Mouse (Mus musculus) limb, embryonic 13.5 days (tissue): ENCODE measurements at regions not wholly inside any gene's neighbourhood (a gene's known extent, or its start where the extent isn't known, plus 50 kb on each side); places are given as distances from the start of the nearest gene placed in this dataset.

ENCODE experiments used
- ATAC-seq: fragments of 200-750 bp; cut with Nextera tagmentation; 2 replicates; pipeline ENCODE4 v1.8.0; 2017; ENCODE audit warnings: low read depth, moderate number of reproducible peaks, moderate TSS enrichment; ENCODE audit not compliant: low FRiP score
- H3K27ac ChIP-seq: fragments of 300-500 bp; sonication (generic); 2 replicates; pipeline ENCODE4 v1.5.1; 2015; ENCODE audit warnings: inconsistent platforms, mild to moderate bottlenecking, moderate library complexity
- H3K27me3 ChIP-seq: fragments of 300-500 bp; sonication (generic); 2 replicates; pipeline ENCODE4 v1.6.1; 2015; ENCODE audit warnings: mild to moderate bottlenecking, inconsistent platforms
- H3K36me3 ChIP-seq: fragments of 300-500 bp; sonication (generic); 2 replicates; pipeline ENCODE4 v1.6.1; 2015; ENCODE audit warnings: inconsistent platforms, mild to moderate bottlenecking, moderate library complexity
- H3K4me1 ChIP-seq: fragments of 300-500 bp; sonication (generic); 2 replicates; pipeline ENCODE4 v1.6.1; 2015; ENCODE audit warnings: inconsistent platforms
- H3K4me2 ChIP-seq: fragments of 300-500 bp; sonication (generic); replicated peaks from 2 replicates; pipeline ENCODE4 v1.6.1; 2015; ENCODE audit warnings: inconsistent platforms, mild to moderate bottlenecking, moderate library complexity
- H3K4me3 ChIP-seq: fragments of 300-500 bp; sonication (generic); 2 replicates; pipeline ENCODE4 v1.5.1; 2015; ENCODE audit warnings: moderate library complexity, mild to moderate bottlenecking, inconsistent platforms
- H3K9ac ChIP-seq: fragments of 300-500 bp; sonication (generic); 2 replicates; pipeline ENCODE4 v1.6.1; 2015; ENCODE audit warnings: mild to moderate bottlenecking, inconsistent platforms
- H3K9me3 ChIP-seq: fragments of 300-500 bp; sonication (generic); 2 replicates; pipeline ENCODE4 v1.6.1; 2016; ENCODE audit warnings: inconsistent platforms
- WGBS: fragments of 180-500 bp; shearing (Covaris S2); methylation state at CpG from one replicate; pipeline ENCODE4 v1.1.7; 2015; 5-methylcytosine and 5-hydroxymethylcytosine counted together

- Histone ChIP-seq H3K4me2 (no peak overlapping the region), H3K9me3 (no peaks in the 10 kb centered on the region), H3K4me3 (no peak overlapping the region), H3K27ac (no peak overlapping the region), H3K4me1 (0 out of 2 replicates have a peak, but pooled peaks cover 9% of the 10 kb centered on the region), H3K9ac (no peak overlapping the region), H3K27me3 (no peaks in the 10 kb centered on the region), H3K36me3 (no peaks in the 10 kb centered on the region)
- no peak for ATAC-seq
- 65% methylated on average over 5 of the region's 5 CpGs for WGBS
Measured at GRCm38 (mm10) chr15:68508190-68508589, 2007.5 kb upstream of the Lrrc6 start.

GRCm38 (mm10) chr15:68506093-68506492 is 2005.4 kb upstream of the Lrrc6 start:
- Histone ChIP-seq H3K4me2 (no peak overlapping the region), H3K4me3 (no peak overlapping the region), H3K27me3 (no peaks in the 10 kb centered on the region), H3K27ac (no peak overlapping the region), H3K36me3 (no peaks in the 10 kb centered on the region), H3K9me3 (no peaks in the 10 kb centered on the region), H3K4me1 (0 out of 2 replicates have a peak, but pooled peaks cover 9% of the 10 kb centered on the region), H3K9ac (no peak overlapping the region)
- ATAC-seq, result no peak
- 64% methylated on average over 2 of the region's 2 CpGs for WGBS

- H3K4me2 ChIP-seq, result no peak overlapping the region
- H3K27ac ChIP-seq, result no peak overlapping the region
- no peaks in the 10 kb centered on the region for H3K9me3 ChIP-seq
- no peak overlapping the region for H3K4me3 ChIP-seq
- 84% methylated on average over 2 of the region's 2 CpGs for WGBS
- no peak overlapping the region for H3K9ac ChIP-seq
- no peaks in the 10 kb centered on the region for H3K27me3 ChIP-seq
- no peak for ATAC-seq
- no peaks in the 10 kb centered on the region for H3K36me3 ChIP-seq
- no peaks in the 10 kb centered on the region for H3K4me1 ChIP-seq
Measured at GRCm38 (mm10) chr15:68496438-68496837, 1995.7 kb upstream of the Lrrc6 start.

- Histone ChIP-seq H3K4me1 (no peaks in the 10 kb centered on the region), H3K27ac (no peak overlapping the region), H3K4me3 (no peak overlapping the region), H3K4me2 (no peak overlapping the region), H3K9me3 (no peaks in the 10 kb centered on the region), H3K9ac (no peak overlapping the region), H3K27me3 (no peaks in the 10 kb centered on the region), H3K36me3 (no peaks in the 10 kb centered on the region)
- ATAC-seq, result no peak
- WGBS, result 63% methylated on average over 1 of the region's 1 CpGs
Measured at GRCm38 (mm10) chr15:68484789-68485188, 1984.1 kb upstream of the Lrrc6 start.

- Histone ChIP-seq H3K4me1 (peaks cover 4% of the 10 kb centered on the region; the same call in 1 of the 2 replicates), H3K36me3 (no peaks in the 10 kb centered on the region), H3K9me3 (no peaks in the 10 kb centered on the region), H3K27me3 (no peaks in the 10 kb centered on the region), H3K9ac (no peak overlapping the region), H3K27ac (no peak overlapping the region), H3K4me2 (no peak overlapping the region), H3K4me3 (no peak overlapping the region)
- no peak for ATAC-seq
- WGBS, result 86% methylated on average over 5 of the region's 5 CpGs
Measured at GRCm38 (mm10) chr15:68477745-68478144, 1977.0 kb upstream of the Lrrc6 start.

GRCm38 (mm10) chr15:68471928-68472327 is 1971.2 kb upstream of the Lrrc6 start:
- H3K27ac ChIP-seq, result no peak overlapping the region
- H3K9me3 ChIP-seq, result no peaks in the 10 kb centered on the region
- WGBS, result 90% methylated on average over 4 of the region's 4 CpGs
- H3K27me3 ChIP-seq, result no peaks in the 10 kb centered on the region
- ATAC-seq, result no peak
- H3K9ac ChIP-seq, result no peak overlapping the region
- H3K4me1 ChIP-seq, result no peaks in the 10 kb centered on the region
- H3K36me3 ChIP-seq, result no peaks in the 10 kb centered on the region
- no peak overlapping the region for H3K4me3 ChIP-seq
- no peak overlapping the region for H3K4me2 ChIP-seq

GRCm38 (mm10) chr15:68462851-68463250 is 1962.1 kb upstream of the Lrrc6 start:
- WGBS, result 44% methylated on average over 3 of the region's 3 CpGs

GRCm38 (mm10) chr15:68457239-68457638 is 1956.5 kb upstream of the Lrrc6 start:
- Histone ChIP-seq H3K9ac (no peak overlapping the region), H3K4me3 (no peak overlapping the region), H3K27ac (no peak overlapping the region), H3K4me1 (no peaks in the 10 kb centered on the region), H3K36me3 (no peaks in the 10 kb centered on the region), H3K4me2 (no peak overlapping the region), H3K27me3 (no peaks in the 10 kb centered on the region), H3K9me3 (no peaks in the 10 kb centered on the region)
- 60% methylated on average over 2 of the region's 2 CpGs for WGBS
- ATAC-seq, result no peak

More at GRCm38 (mm10) chr15:68462851-68463250, 1962.1 kb upstream of the Lrrc6 start:
- H3K4me1 ChIP-seq, result no peaks in the 10 kb centered on the region
- no peak overlapping the region for H3K4me3 ChIP-seq
- H3K27ac ChIP-seq, result no peak overlapping the region
- ATAC-seq, result no peak
- no peak overlapping the region for H3K9ac ChIP-seq
- H3K27me3 ChIP-seq, result no peaks in the 10 kb centered on the region
- no peak overlapping the region for H3K4me2 ChIP-seq
- no peaks in the 10 kb centered on the region for H3K9me3 ChIP-seq
- no peaks in the 10 kb centered on the region for H3K36me3 ChIP-seq

- Histone ChIP-seq H3K36me3 (no peaks in the 10 kb centered on the region), H3K4me1 (no peaks in the 10 kb centered on the region), H3K4me2 (no peak overlapping the region), H3K4me3 (no peak overlapping the region), H3K27ac (no peak overlapping the region), H3K9me3 (no peaks in the 10 kb centered on the region), H3K27me3 (no peaks in the 10 kb centered on the region), H3K9ac (no peak overlapping the region)
- ATAC-seq, result no peak
- WGBS, result 43% methylated on average over 2 of the region's 2 CpGs
Measured at GRCm38 (mm10) chr15:68451971-68452370, 1951.3 kb upstream of the Lrrc6 start.

- Histone ChIP-seq H3K4me3 (no peak overlapping the region), H3K27me3 (no peaks in the 10 kb centered on the region), H3K36me3 (no peaks in the 10 kb centered on the region), H3K9ac (no peak overlapping the region), H3K4me1 (no peaks in the 10 kb centered on the region), H3K4me2 (no peak overlapping the region), H3K9me3 (no peaks in the 10 kb centered on the region), H3K27ac (no peak overlapping the region)
- WGBS, result 73% methylated on average over 7 of the region's 7 CpGs
- ATAC-seq, result no peak
Measured at GRCm38 (mm10) chr15:68445341-68445740, 1944.6 kb upstream of the Lrrc6 start.

- Histone ChIP-seq H3K36me3 (no peaks in the 10 kb centered on the region), H3K27ac (no peak overlapping the region), H3K9me3 (no peaks in the 10 kb centered on the region), H3K27me3 (no peaks in the 10 kb centered on the region), H3K4me2 (no peak overlapping the region), H3K9ac (no peak overlapping the region), H3K4me1 (no peaks in the 10 kb centered on the region), H3K4me3 (no peak overlapping the region)
- WGBS, result 61% methylated on average over 9 of the region's 9 CpGs
- ATAC-seq, result no peak
Measured at GRCm38 (mm10) chr15:68440636-68441035, 1939.9 kb upstream of the Lrrc6 start.

- Histone ChIP-seq H3K4me2 (no peak overlapping the region), H3K36me3 (no peaks in the 10 kb centered on the region), H3K27ac (no peak overlapping the region), H3K9me3 (no peaks in the 10 kb centered on the region), H3K4me1 (no peaks in the 10 kb centered on the region), H3K4me3 (no peak overlapping the region), H3K9ac (no peak overlapping the region), H3K27me3 (no peaks in the 10 kb centered on the region)
- WGBS, result 54% methylated on average over 3 of the region's 3 CpGs
- no peak for ATAC-seq
Measured at GRCm38 (mm10) chr15:68435961-68436360, 1935.3 kb upstream of the Lrrc6 start.

- ATAC-seq, result no peak
Measured at GRCm38 (mm10) chr15:68431251-68431650, 1930.5 kb upstream of the Lrrc6 start.

More at GRCm38 (mm10) chr15:68431251-68431650, 1930.5 kb upstream of the Lrrc6 start:
- H3K4me3 ChIP-seq, result no peak overlapping the region
- H3K27ac ChIP-seq, result no peak overlapping the region
- no peak overlapping the region for H3K4me2 ChIP-seq
- no peaks in the 10 kb centered on the region for H3K4me1 ChIP-seq
- no peak overlapping the region for H3K9ac ChIP-seq
- WGBS, result 71% methylated on average over 2 of the region's 2 CpGs
- H3K36me3 ChIP-seq, result no peaks in the 10 kb centered on the region
- H3K9me3 ChIP-seq, result no peaks in the 10 kb centered on the region
- H3K27me3 ChIP-seq, result no peaks in the 10 kb centered on the region
